Mouse (Mus musculus) urinary bladder, postnatal 25 days (tissue): ENCODE data around the gene Thrsp.
"Not testable (repeated sequence)": the region's sequence is repeated elsewhere in the genome, so short reads cannot be mapped to it uniquely, and the experiment has no call there.

Experiments used
- DNase-seq: peaks from one replicate; pipeline ENCODE4 v3.0.0; 2022; ENCODE audit warnings: low spot score

Gene Thrsp

DNA sequence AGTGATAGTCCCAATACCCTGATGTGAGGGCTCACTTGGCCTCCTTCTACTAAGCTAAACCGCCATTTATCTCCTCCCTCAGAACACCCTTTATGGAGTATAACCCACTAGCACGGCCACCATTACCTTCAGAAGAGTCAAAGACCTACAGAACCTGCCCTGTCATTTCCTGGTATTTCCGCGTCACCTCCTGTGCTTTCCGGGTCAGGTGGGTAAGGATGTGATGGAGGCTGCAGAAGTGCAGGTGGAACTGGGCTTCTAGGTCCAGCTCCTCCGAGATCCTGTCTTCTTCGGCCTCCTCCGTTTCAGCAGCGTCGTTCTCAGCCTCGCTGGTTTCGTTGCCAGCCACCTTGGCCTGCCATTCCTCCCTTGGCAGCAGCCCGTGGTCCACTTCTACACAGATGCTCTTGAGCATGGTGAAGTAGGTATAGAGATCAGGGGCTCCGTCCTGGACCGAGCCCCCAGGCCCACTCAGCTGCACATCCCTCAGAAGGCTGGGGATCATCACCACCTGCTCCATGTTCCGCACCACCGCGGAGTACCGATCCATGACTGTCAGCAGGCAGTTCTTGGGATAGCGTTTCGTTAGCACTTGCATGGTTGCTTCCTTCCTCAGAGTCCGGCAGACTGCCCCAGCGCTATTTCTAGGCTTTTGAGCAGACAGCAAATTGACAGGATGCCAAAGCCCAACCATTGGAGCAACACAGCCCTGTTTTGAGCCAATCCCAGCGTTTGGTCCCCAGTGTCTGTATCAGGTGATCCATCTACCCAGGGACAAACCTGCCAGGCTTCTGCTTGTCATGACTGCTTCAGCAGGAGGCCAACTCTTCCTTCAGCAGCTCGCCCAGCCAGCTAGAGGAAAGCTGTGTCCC, at the start of gene Thrsp:
Gene Thrsp, minus strand, starts transcription at position 825 of the 872 bp plus-strand sequence.
- DNase-seq = no peak

DNA sequence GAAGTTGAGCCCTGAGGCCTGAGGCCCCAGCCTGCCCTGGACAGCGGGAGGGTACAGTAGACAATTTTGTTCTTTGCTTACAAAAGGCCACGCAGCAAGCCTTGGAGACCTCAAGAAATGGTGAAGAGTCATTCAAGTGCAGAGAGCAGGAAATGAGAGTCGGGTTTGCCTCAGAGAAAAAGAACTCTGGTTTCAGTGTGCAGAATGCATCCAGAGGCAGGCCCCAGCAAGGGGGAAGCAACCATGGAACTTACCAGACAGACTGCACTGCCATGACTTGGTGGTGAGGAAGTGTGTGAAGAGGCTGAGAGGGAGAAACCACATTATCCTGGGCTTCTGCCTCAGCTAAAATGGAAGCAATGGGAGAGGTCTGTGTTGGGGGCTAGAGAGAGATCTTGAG, 38.0 kb upstream of the Thrsp start:
- DNase-seq = no peak

DNA sequence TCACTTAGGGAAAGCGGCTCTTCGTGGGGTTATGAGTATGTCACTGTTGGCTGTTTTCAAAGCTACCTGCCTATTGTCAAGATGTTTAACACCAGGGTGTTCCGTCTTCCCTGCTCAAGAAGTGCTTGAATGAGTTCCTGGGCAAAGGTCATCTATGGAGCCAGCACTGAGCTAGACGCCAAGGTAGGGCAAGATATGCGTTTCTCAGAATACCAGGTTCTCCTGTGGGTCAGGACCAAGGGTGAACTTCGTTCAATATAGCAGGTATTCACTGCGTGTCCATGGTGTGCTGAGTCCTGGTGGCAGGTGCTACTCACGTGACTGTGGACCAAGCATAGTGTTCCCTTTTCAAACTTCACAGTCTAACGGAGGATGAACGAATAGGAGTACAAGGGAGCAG, 37.3 kb upstream of the Thrsp start:
- DNase-seq = no peak

DNA sequence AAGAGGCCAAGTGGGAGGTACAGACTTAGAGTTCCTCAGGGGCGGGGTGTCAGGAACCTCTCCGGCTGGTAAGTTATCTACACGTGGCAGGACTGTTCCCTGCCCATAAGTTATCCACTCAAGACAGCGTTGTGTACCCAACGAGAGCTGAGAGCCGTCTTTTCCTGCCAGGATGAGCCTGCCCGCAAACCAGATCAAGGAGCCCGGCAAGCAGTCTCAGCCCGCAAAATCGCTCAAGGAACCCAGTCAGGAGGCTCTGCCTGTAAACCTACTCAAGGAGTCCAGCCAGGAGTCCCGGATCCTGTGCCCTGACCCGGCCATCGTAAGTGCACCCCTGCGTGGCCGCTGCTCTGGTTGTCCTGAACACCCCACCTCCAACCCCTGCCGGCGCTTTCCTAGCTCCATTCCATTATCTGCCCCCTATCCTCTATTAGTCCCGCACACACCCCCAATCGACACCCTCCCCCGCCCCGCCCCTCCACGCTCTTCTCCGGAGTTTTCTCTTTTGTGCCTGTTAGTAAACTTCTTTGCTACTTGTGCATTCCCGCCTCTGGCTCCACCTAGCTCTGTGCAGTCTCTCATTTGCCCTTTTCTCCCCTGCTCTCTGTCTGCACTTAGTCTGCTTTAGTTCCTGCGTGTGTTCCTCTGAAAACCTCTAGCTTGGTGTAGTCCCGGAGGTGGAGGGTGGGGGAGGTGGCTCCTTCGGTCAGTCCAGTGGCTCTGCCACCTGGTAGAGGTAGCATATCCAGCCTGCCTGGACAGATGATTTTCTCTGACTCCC, 35.8 kb upstream of the Thrsp start:
- peak; percentile 7 for DNase-seq

DNA sequence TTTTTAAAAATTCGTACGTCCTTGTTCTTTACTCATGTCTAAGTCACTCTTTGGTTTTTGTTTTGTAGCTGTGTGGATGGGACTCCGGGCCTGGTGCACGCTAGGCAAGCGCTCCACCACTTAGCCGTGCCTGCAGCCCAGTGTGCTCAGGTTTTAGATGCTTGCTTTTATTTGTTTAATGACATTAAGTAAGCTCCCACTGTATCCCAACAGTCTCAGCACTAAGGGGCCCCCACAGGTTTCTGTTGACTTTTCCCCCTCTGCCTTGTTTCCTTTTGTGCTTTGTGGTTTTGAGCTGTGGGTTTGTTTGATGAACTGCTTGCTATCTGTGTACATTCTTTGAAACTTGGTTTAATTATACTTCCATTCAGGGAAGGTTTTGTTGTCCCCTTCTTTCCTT, 34.7 kb upstream of the Thrsp start:
- no peak for DNase-seq

DNA sequence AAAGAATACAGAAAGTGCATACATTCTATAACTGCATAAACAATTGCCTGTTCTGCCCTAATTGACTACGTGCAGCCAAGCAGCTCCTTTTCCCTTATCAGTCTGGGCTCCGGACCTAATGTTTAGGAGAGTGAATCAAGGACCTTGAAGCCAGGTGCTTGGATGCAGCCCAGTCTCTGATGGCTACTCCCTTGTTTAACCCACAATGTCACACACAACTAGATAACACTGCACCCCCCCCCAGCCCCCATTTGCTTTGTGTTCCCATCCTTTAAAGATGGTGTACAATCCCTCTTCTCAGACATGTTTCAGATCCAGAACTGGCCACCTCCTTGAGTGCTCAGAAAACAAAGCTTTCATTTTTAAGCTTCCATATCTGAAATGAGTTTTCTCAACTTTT, 33.5 kb upstream of the Thrsp start, which contains the start of gene Kctd14:
Gene Kctd14, plus strand, starts transcription at position 301 of the 400 bp plus-strand sequence.
- not testable (repeated sequence) for DNase-seq

DNA sequence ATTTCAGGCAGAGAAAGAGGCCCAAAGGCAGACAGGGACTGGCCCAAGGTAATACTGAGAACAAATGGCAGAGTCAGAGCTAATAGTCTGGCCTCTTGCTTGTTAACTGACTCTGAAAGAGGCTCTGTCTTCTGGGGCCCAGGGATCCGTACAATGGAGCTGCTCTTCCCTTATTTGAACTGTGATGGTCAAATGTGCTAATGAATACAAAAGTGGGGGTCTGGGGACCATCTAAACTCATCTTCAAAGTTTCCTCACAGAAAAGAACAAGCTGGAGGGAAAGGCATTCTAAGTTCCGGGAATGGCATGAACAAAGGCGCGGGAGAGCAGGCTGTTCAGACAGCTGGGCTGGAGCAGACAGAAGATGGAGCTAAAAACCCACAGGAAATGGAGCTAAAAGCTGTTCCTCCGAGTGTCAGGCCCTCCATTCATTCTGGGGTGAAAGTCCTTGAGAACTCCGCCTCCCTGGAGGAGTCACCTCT, 29.6 kb upstream of the Thrsp start:
- DNase-seq = no peak

DNA sequence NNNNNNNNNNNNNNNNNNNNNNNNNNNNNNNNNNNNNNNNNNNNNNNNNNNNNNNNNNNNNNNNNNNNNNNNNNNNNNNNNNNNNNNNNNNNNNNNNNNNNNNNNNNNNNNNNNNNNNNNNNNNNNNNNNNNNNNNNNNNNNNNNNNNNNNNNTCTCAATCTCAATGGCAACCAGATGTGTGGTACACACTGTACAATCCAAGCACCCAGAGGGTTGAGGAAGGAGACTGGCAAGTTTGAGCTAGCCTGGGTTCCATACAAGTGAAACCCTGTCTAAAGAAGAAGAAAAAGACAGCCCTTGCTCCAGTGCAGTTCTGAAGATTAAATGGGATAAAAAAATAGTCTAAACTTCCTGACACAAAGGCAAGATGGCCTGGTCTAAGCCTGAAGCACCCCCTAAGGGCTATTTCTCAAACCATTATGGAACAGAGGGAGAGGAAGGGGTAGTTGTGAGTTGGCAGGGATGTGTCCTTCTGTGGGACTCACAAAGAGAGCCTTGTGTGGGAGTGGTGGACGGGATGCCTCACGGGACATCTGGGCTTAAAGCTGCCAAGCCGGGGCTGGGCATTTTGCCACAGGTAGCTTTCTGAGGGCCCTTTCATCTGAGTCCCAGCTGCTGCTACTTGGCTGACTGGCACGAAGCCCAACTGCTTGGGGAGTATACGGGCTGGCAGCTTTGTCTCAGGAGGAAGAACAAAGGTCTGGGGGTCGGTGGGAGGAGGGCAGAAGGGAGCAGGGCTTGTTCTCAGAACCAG, 28.8 kb upstream of the Thrsp start:
- DNase-seq = peak; percentile 19

DNA sequence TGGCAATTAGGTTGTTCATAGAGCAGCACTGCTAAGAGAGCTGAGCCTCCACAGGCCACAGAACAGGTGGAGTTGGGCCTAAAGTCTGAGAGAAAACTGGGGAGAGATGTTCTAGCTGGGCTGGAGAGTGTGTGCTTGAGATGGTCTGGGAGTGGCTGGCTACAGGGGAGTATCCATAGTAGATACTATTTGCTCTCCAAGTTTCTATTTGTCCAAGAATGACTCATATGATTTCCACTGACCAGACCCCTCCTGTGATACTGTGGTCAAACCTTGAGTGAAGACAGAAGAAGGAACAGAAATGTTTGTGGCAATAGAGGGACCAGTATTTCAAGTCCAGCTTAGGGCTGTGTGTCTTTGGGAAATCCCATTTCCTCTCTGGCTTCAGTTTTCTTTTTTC, 21.5 kb upstream of the Thrsp start:
- no peak for DNase-seq

DNA sequence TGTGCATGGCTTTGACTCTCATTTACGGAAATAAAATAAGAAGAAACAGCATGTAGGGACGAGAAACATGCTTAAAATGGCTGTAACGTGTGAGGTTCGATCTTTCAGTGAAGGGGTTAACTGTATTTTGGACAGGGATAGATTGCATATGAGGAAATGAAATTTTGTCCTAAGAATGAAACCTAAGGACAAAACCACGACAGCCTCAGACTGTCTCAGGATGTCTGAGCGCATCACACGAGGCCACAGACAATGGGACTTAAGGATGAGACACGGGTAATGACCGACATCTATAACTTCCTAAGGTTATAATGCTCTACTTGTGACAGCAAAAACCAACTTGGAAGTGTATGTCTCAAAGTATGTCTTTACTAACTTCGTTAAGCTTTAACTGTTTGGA, 17.0 kb upstream of the Thrsp start:
- no peak for DNase-seq

DNA sequence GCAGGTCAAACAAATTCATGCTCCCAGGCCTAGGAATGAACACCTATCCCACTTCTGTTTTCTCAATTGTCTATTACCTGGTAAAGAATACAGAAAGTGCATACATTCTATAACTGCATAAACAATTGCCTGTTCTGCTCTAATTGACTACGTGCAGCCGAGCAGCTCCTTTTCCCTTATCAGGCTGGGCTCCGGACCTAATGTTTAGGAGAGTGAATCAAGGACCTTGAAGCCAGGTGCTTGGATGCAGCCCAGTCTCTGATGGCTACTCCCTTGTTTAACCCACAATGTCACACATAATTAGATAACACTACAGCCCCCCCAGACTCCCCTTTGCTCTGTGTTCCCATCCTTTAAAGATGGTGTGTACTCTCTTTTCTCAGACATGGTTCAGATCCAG, 16.0 kb upstream of the Thrsp start:
- not testable (repeated sequence) for DNase-seq

DNA sequence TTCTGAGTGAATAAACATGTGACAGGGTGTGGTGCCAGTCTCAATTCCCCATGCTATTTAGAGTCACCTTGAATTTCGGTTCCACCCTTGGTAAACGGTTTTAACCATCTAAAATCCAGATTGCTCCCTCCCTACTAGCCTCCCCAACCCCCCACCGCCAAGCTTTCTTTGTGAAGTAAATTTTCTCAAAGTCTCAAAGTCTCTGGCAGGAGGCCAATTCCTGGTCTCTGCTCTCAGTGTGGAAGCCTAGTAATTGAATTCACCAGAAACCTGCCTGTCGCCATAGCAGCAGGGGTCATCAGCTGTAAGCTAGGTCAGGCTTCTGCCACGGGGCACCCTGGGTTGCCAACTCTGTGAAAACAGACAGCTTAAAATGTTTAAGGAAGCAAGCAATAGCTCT, 12.2 kb upstream of the Thrsp start:
- DNase-seq = no peak

DNA sequence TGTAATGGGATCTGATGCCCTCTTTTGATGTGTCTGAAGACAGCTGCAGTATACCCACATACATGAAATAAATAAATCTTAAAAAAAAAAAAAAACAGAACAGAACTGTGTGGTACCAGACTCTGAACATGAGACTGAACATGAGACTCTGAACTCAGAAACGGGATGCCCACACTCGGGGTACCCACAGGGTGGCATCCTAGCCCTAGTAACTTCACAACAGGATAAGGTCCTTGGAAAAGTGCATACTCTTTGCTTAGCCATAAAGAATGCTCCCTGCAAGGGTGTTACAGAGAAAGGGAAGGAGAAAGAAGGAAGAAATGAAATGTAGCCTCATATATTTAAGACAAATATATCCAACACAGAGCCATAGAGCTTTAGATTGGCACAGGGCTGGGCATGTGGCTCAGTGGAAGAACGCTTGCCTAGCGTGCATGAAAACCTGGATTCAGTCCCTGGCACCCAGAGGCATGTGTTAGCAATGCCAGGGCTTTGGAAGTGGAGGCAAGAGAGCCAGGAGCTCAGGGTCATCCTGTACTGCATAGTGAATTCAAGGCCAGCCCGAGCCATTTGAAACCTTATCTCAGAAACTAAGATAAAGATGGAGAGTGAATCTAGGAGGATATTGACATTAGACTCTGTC, 10.4 kb upstream of the Thrsp start:
- DNase-seq = no peak

DNA sequence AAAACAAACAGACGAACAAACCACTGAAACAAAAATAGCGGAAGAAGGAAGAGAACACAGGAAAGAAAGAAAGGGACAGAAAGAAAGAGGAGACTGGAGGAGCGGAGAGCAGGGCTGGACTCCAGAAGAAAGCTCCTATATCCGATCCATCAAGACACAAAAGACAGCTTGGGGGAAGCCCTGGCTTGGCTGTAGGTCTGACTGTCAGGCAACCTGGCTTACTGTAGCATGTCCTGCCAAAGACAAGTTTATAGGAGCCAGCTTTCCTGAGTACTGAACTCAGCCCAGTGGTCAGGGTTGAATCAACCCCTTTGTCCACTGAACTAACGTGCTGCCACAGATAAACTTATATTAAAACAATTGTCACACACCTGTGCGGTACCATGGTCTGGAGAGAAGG, 9.8 kb upstream of the Thrsp start:
- no peak for DNase-seq

DNA sequence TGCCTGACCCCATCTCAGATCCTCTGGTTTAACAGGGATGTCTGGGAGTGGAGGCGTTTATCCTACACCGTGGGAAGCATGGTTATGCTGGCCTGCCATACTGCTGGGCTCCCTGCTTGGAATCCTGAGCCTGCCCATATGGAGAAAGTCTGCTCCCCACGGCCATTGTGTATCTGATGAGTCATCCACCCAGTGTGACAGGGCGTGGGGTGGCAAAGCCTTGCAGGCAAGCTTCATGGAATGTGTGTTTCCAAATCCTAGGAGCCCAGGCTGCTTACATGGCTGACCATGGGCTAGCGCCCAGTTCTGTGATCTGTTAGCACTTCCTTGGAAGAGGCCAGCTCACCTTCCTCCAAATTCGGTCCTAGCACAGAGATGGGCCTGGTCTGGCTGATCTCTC, 9.0 kb upstream of the Thrsp start:
- no peak for DNase-seq

DNA sequence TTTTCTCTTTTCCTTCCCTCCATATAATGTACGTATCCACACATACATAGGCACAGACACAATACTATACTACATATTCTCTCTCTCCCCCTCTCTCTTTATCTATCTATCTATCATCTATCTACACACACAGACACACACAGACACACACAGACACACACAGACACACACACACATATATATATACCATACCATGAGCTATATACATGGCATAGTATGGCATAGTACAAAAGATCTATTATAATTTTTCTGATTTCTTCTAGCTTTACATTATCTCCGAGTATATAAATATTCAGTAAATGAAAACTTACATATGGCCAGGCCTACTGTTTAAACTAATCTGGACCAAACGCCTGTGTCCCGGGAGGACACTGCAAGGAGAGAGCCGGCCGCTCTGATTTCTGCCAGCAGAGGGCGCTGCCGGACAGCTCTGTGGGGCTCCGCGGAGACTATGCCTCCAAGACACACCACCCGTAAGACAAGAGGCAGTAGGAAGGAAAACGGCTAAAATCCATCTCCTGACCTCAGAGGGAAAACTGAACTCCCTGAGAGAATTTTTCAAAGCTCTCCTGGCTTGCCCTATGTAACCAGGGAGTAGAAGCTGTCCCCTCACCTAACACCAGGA, 7.2 kb upstream of the Thrsp start:
- peak; percentile 94 for DNase-seq

DNA sequence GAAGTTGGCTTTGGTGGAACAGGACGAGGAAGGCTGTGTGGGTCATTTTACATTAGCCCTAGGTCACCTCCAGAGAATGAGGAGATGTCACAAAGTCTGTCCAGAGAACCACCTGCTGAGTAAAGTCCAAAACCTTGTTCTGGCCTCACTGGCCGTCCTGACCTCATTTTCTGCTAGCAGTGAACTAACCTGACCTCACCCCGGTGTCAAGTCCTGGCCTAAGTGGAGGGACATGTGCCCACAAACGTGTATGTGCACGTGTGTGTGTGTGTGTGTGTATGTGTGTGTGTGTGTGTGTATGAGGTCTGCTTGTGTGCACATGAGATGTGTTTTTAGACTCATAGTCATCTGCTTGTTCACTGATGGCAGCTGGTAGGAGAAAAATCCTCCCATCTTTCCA, 6.2 kb upstream of the Thrsp start:
- DNase-seq = no peak

DNA sequence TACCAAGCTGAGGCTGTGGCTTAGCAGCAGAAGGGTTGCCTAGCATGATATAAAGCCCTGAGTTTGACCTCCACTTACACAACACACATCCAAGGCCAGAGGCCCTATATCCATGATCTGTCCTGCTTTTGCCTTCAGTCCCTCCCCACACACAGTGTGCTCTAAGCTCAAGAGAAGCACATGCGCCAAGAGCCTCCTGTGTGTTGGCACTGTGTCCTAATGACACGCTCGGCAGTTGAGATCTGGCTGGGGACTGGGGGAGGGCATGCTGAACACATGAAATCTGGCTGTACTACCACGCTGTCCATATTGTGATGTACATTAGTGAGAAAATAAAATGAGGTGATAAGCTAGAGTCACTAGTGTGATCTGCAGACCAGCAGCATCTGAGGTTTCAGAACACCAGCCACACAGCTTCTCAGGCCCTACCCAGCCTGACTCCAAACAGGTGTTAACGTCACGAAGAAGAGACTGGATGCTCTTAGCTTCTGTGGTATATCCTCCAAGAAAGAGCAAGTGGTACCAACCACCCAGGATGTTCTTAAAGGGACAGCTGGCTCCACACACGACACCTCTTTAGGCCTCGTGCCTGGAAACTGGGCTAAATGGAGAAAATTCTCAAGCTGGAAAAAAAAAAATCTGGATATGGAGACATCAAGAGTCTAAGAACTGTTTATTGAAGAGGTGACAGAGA, 3.6 kb upstream of the Thrsp start:
- DNase-seq = no peak

DNA sequence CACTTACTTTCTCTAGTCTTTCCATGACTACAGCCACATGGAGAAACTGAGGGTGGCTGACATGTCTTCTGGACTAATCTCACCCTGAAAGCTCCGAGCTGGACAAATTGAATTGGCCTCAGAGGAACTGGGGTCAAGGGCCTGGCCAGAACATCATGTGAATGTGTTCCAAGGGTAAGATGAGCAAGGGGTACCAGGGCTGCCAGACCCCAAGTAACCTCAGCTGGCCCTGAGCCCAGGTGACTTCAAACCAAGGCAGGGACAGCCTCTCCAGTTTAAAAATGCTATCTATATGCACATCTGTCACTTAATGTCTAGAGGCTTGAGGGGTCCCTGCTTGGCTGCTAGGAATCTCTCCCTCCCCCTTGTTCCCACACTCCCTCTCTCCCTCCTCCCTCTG, 2.9 kb upstream of the Thrsp start:
- no peak for DNase-seq

DNA sequence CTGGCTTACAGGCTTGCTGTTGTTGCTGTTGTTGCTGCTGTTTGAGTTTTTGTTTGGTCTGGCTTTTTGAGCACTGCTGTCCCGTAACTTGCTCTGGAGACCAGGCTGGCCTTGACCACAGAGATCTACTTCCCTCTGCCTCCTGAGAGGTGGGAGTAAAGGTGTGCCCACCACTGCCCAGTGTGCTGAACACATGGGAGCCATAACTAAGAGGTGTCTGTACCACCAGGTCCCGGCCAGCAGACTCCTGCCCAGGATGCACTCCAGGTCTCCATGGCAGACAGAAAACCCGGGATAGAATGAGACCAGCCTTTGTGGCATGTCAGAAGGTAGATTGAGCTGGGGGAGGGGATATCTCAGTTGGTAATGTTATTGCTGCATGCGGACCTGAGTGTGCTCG, 1.6 kb upstream of the Thrsp start:
- DNase-seq = no peak

DNA sequence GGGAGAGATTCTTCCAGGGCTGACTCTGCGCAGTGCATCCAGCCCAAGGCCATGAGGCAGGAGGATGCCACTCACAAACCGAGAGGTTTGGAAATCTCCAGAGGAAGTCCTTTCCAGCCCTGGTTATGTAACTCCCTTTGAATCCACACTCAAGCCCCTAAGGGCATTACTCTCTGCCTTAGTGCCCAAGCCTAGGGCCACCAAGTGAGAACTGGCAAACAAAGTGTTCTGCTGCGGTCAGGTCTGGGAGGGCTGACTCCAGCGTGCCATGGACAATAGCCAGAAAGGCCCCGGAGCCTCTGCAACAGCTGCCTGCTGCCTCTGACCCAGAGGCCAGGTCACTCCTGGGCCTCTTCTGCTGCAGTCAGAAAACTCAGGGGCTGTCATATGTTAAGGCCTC, 1.2 kb upstream of the Thrsp start:
- no peak for DNase-seq
